9 mouse cellular contexts compared by ENCODE assay signal in the genomic region with DNA sequence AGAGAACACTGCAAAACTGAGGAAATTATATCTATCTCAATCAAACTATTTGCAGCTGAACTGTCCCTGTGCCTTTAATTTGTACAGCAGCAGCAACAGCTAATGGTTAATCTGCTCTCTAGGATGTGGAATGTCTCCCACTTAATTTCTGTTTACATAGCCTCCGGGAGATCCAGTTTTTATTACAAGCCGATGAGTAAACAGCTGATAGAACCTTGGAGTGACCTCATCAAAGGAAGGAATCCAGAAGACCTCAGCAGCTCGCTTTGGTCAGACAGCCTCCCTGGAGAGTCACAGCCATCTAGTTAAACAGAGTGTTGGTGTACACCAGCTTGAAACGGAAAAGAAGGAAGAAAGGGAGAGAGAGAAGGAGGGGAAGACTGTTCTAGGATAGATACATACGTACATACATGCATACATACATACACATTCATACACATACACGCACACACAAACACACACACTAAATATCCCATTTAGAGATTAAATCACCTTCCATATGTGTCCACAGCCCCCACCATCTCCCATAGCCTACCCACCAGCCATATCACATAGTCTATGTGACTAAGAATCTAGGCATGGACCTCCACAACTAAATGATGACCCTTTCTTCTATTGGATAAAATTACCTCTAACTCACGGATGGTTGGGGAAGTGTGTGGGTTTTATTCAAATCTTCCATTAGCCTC.
DNase-seq lines count a peak whose midpoint lies in the region; ATAC-seq and TF ChIP-seq lines count a peak whose summit lies in the region.
"Had no signal": no experiment of that assay in that cellular context is flagged by ENCODE, and none has a peak within 500 bp of the region (broad histone marks: within the 10 kb centered on the region; RNA-seq: fewer than 3 reads in every experiment).

No protein-coding gene starts in this region.

- 32% methylated on average over 7 of the region's 7 CpGs for WGBS in kidney, adult 2 months
- WGBS in lung, embryonic 14.5 days: 28% methylated on average over 7 of the region's 7 CpGs

- no peaks in the 10 kb centered on the region for H3K36me3 ChIP-seq in kidney, adult 2 months (ENCODE audit: control insufficient read depth, insufficient read depth, low read length)
- no peaks in the 10 kb centered on the region for H3K36me3 ChIP-seq in lung, embryonic 14.5 days (ENCODE audit: insufficient read depth)
- H3K36me3 ChIP-seq: hindbrain, embryonic 10.5 days had no signal

- H3K27me3 ChIP-seq in kidney, adult 2 months (replicated peaks; ENCODE audit: control insufficient read depth, insufficient read depth, low read length): no peaks in the 10 kb centered on the region
- no peaks in the 10 kb centered on the region for H3K27me3 ChIP-seq in lung, embryonic 14.5 days (ENCODE audit: insufficient read depth, low read length)

- no peak overlapping the region for H3K27ac ChIP-seq in kidney, adult 2 months (ENCODE audit: insufficient read depth, low read depth, low read length)
- H3K27ac ChIP-seq in lung, embryonic 14.5 days (ENCODE audit: low read depth): no peak overlapping the region
- H3K27ac ChIP-seq: gastrocnemius, adult 2 months; hindbrain, embryonic 10.5 days had no signal

- H3K4me2 ChIP-seq in lung, embryonic 14.5 days: 0 out of 2 replicates have a peak overlapping the region, but pooled peaks have one; percentile 1

- TF ChIP-seq POLR2A in kidney, adult 2 months (IDR thresholded peaks at IDR 0.05; ENCODE audit: low read depth, low read length): no peak

- H3K4me1 ChIP-seq in kidney, adult 2 months (ENCODE audit: control insufficient read depth, insufficient read depth, low read length): no peaks in the 10 kb centered on the region
- 0 out of 2 replicates have a peak, but pooled peaks cover 8% of the 10 kb centered on the region for H3K4me1 ChIP-seq in lung, embryonic 14.5 days (ENCODE audit: insufficient read depth)

- peak; percentile 84 for ATAC-seq in lung, embryonic 14.5 days (ENCODE audit: insufficient read depth)
- ATAC-seq in monocyte, adult 5-6 weeks (replicated peaks; ENCODE audit: insufficient number of reproducible peaks, low FRiP score, low TSS enrichment, poor library complexity, severe bottlenecking): no peak

- no peak overlapping the region for H3K9ac ChIP-seq in lung, embryonic 14.5 days

- TF ChIP-seq CTCF in kidney, adult 2 months (conservative IDR thresholded peaks at IDR 0.05; ENCODE audit: insufficient read depth, insufficient read length, low read depth, low read length): no peak
- TF ChIP-seq CTCF in lung, embryonic 14.5 days (IDR thresholded peaks at IDR 0.05; ENCODE audit: low read depth): no peak

- H3K9me3 ChIP-seq in lung, embryonic 14.5 days (ENCODE audit: low read depth, low read length): no peaks in the 10 kb centered on the region
- H3K9me3 ChIP-seq: hindbrain, embryonic 10.5 days had no signal

- DNase-seq in retina, postnatal 1 day: peak; percentile 27
- no peak for DNase-seq in retina, embryonic 14.5 days (ENCODE audit: low spot score)
- peak; percentile 62 for DNase-seq in kidney, adult 2 months
- DNase-seq in lung, embryonic 14.5 days: peak; percentile 73
- no peak for DNase-seq in frontal cortex, adult 2 months (ENCODE audit: extremely low spot score in 1 of 2, low spot score in 1 of 2)
- DNase-seq in spleen, postnatal 36 days (ENCODE audit: low spot score in 2 of 2): no peak
- DNase-seq: gastrocnemius, adult 2 months had no signal

- no peak overlapping the region for H3K4me3 ChIP-seq in kidney, adult 2 months (ENCODE audit: insufficient read depth, low read depth, low read length)
- H3K4me3 ChIP-seq in lung, embryonic 14.5 days (ENCODE audit: low read depth, low read length): no peak overlapping the region
- H3K4me3 ChIP-seq: gastrocnemius, adult 2 months; hindbrain, embryonic 10.5 days had no signal

Comparison
In these comparisons a context has a peak if more than half of its experiments do, and no peak if none do; other contexts are left out.
1. DNase-seq: peak in retina, postnatal 1 day (single experiment), kidney, adult 2 months (single experiment) and lung, embryonic 14.5 days (single experiment); none in retina, embryonic 14.5 days (single experiment), frontal cortex, adult 2 months (0 of 2) and spleen, postnatal 36 days (0 of 2).